8 mouse cellular contexts compared by ENCODE assay signal in genomic region chr14:57398065-57398757, GRCm38 (mm10). TPM values are rescaled to one million over a fixed set of nuclear protein-coding genes. Genes with fewer than 3 reads are reported as not detected.
DNase-seq lines count a peak whose midpoint lies in the region; ATAC-seq and TF ChIP-seq lines count a peak whose summit lies in the region.

Cryl1 (minus strand) TSS chr14:57398529.

- H3K27ac ChIP-seq in bone marrow, adult 2 months (ENCODE audit: control insufficient read depth, insufficient read depth, low read depth, low read length, poor library complexity), result peak within 1 kb of the TSS; percentile 52
- H3K27ac ChIP-seq in embryonic facial prominence, embryonic 15.5 days (replicated peaks), result peak within 1 kb of the TSS; percentile 83
- no peak within 1 kb of the TSS for H3K27ac ChIP-seq in limb, embryonic 14.5 days (replicated peaks; ENCODE audit: low read depth, low read length)
- H3K27ac ChIP-seq in midbrain, postnatal 0 days (ENCODE audit: low read depth, low read length), result peak within 1 kb of the TSS; percentile 18; the same call in 1 of the 2 replicates

- H3K36me3 ChIP-seq in embryonic facial prominence, embryonic 15.5 days, result no peaks in the 10 kb centered on the region
- H3K36me3 ChIP-seq in limb, embryonic 14.5 days (ENCODE audit: control insufficient read depth, insufficient read depth, low read length), result no peaks in the 10 kb centered on the region
- H3K36me3 ChIP-seq in midbrain, postnatal 0 days (ENCODE audit: insufficient read depth, low read length), result no peaks in the 10 kb centered on the region

- peak; percentile 90; the same call in 1 of the 2 replicates for TF ChIP-seq POLR2A in bone marrow, adult 2 months (IDR thresholded peaks at IDR 0.05; ENCODE audit: borderline replicate concordance, control insufficient read depth, low read depth, low read length)
- peak; percentile 56; the same call in 1 of the 2 replicates for TF ChIP-seq POLR2A in limb, embryonic 14.5 days (IDR thresholded peaks at IDR 0.05; ENCODE audit: borderline replicate concordance, extremely low read depth, insufficient read depth, insufficient read length)

- H3K4me2 ChIP-seq in embryonic facial prominence, embryonic 15.5 days (replicated peaks), result peak within 1 kb of the TSS; percentile 86
- peak within 1 kb of the TSS; percentile 82 for H3K4me2 ChIP-seq in limb, embryonic 14.5 days (replicated peaks; ENCODE audit: low read depth, low read length, severe bottlenecking)
- H3K4me2 ChIP-seq in midbrain, postnatal 0 days (ENCODE audit: low read depth, low read length, poor library complexity, severe bottlenecking), result peak within 1 kb of the TSS; percentile 85

- TF ChIP-seq CTCF in bone marrow, adult 2 months (IDR thresholded peaks at IDR 0.05; ENCODE audit: control insufficient read depth, insufficient read depth, low read length), result no peak
- no peak; the same call in 1 of the 2 replicates for TF ChIP-seq CTCF in midbrain, postnatal 0 days (IDR thresholded peaks at IDR 0.05)

- DNase-seq in 416B (ENCODE audit: low read depth), result peak; percentile 96
- peak; percentile 97 for DNase-seq in heart, adult 8-10 months (ENCODE audit: low spot score)
- peak; percentile 98 for DNase-seq in kidney, adult 9 months
- peak; percentile 97 for DNase-seq in limb, embryonic 14.5 days (ENCODE audit: low spot score)
- DNase-seq in midbrain, postnatal 0 days (ENCODE audit: low spot score), result peak; percentile 94
- DNase-seq in spleen, postnatal 14 days (ENCODE audit: low spot score in 2 of 2), result peak; percentile 96

- peaks cover 2% of the 10 kb centered on the region for H3K4me1 ChIP-seq in bone marrow, adult 2 months (ENCODE audit: control insufficient read depth, insufficient read depth, low read length)
- H3K4me1 ChIP-seq in embryonic facial prominence, embryonic 15.5 days, result peaks cover 11% of the 10 kb centered on the region
- no peaks in the 10 kb centered on the region for H3K4me1 ChIP-seq in limb, embryonic 14.5 days (ENCODE audit: control insufficient read depth, insufficient read depth, low read length)
- no peaks in the 10 kb centered on the region for H3K4me1 ChIP-seq in midbrain, postnatal 0 days (ENCODE audit: insufficient read depth, low read length)

- H3K9ac ChIP-seq in embryonic facial prominence, embryonic 15.5 days, result peak within 1 kb of the TSS; percentile 59
- peak within 1 kb of the TSS; percentile 68 for H3K9ac ChIP-seq in limb, embryonic 14.5 days (ENCODE audit: low read depth, low read length, severe bottlenecking)
- peak within 1 kb of the TSS; percentile 71 for H3K9ac ChIP-seq in midbrain, postnatal 0 days (replicated peaks; ENCODE audit: low read length, poor library complexity, severe bottlenecking)

- 2% methylated on average over 43 of the region's 43 CpGs for WGBS in bone marrow, adult 2 months
- 3% methylated on average over 43 of the region's 43 CpGs for WGBS in embryonic facial prominence, embryonic 15.5 days
- WGBS in limb, embryonic 14.5 days, result 3% methylated on average over 43 of the region's 43 CpGs
- WGBS in midbrain, postnatal 0 days, result 1% methylated on average over 43 of the region's 43 CpGs

- H3K27me3 ChIP-seq in embryonic facial prominence, embryonic 15.5 days, result no peaks in the 10 kb centered on the region
- no peaks in the 10 kb centered on the region for H3K27me3 ChIP-seq in limb, embryonic 14.5 days (ENCODE audit: control insufficient read depth, insufficient read depth, low read length)
- no peaks in the 10 kb centered on the region for H3K27me3 ChIP-seq in midbrain, postnatal 0 days (ENCODE audit: insufficient read depth, low read length)

- peak within 1 kb of the TSS; percentile 75 for H3K4me3 ChIP-seq in bone marrow, adult 2 months (replicated peaks; ENCODE audit: control insufficient read depth, low read depth, low read length)
- H3K4me3 ChIP-seq in embryonic facial prominence, embryonic 15.5 days (replicated peaks), result peak within 1 kb of the TSS; percentile 73
- peak within 1 kb of the TSS; percentile 52 for H3K4me3 ChIP-seq in limb, embryonic 14.5 days (replicated peaks; ENCODE audit: low read length)
- H3K4me3 ChIP-seq in midbrain, postnatal 0 days (ENCODE audit: low read depth, low read length), result peak within 1 kb of the TSS; percentile 65

- no peaks in the 10 kb centered on the region for H3K9me3 ChIP-seq in embryonic facial prominence, embryonic 15.5 days (replicated peaks)
- no peaks in the 10 kb centered on the region for H3K9me3 ChIP-seq in limb, embryonic 14.5 days (ENCODE audit: control insufficient read depth, low read length)
- no peaks in the 10 kb centered on the region for H3K9me3 ChIP-seq in midbrain, postnatal 0 days (ENCODE audit: low read length)

- peak; percentile 99 for ATAC-seq in embryonic facial prominence, embryonic 15.5 days (ENCODE audit: insufficient number of reproducible peaks, low FRiP score, low TSS enrichment, low read depth)
- peak; percentile 100 for ATAC-seq in limb, embryonic 14.5 days (ENCODE audit: low FRiP score, low read depth)
- peak; percentile 97 for ATAC-seq in midbrain, postnatal 0 days (ENCODE audit: low FRiP score)

RNA-seq across cellular contexts. Expression of gene Cryl1, which starts in this region (rescaled TPM):
- 7.5 and 8.3 TPM in 2 replicates for polyA plus RNA-seq in bone marrow, adult 2 months (2011; ENCODE audit: insufficient read depth, insufficient read length, low replicate concordance, missing spikeins)
- 38.5 and 47.8 TPM in 2 replicates for polyA plus RNA-seq in embryonic facial prominence, embryonic 15.5 days (2015; fragmentation: Nextera tagmentation; extraction: Ambion mirVana)
- total RNA-seq in heart, adult 8-10 months (2022), result 1 to 10 TPM; 6.5 to 8.4 (median 7.5) TPM
- 51.3 and 52.7 TPM in 2 replicates for polyA plus RNA-seq in limb, embryonic 14.5 days (2012; rRNA removed)
- 40.0 and 42.3 TPM in 2 replicates for polyA plus RNA-seq in limb, embryonic 14.5 days (2014; fragmentation: Nextera tagmentation; extraction: Ambion mirVana)
- total RNA-seq in midbrain, postnatal 0 days (2014; rRNA removed), result 11.8 and 13.5 TPM in 2 replicates
- polyA plus RNA-seq in midbrain, postnatal 0 days (2015; fragmentation: Nextera tagmentation; extraction: Ambion mirVana), result 19.4 and 19.7 TPM in 2 replicates
